Mouse (Mus musculus) heart, postnatal 0 days (tissue): ENCODE results near the gene Itm2b.

Experiments
- CTCF ChIP-seq: IDR thresholded peaks from 2 replicates; pipeline ENCODE4 v1.5.1; 2016; ENCODE audit warnings: antibody characterized with exemption, control low read depth, low read depth
- EP300 ChIP-seq: IDR thresholded peaks from 2 replicates; pipeline ENCODE4 v1.6.1; 2016; ENCODE audit warnings: antibody characterized with exemption, low read depth

DNA sequence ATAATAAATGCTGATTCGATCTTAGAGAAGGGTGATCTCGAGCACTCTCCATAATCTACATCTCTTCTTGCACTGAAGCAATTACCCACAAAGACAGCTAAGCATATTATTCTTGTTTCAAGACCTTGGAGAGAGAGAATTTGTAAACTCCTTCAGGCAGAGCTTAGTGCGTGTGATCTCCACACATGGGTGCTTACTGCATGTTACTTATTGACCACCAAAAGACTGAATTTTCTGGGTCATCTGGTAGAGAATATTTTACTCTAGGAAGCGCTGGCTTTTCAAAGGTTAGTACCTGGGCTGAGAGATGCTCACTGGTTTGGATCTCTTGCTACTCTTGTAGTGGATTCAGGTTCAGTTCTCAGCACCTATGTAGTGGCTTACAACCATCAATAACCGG, 34.0 kb downstream of the Itm2b start:
- TF ChIP-seq EP300: no peak
- no peak for TF ChIP-seq CTCF
